Mouse (Mus musculus) spleen, adult 2 months (tissue): Measurements from ENCODE around the gene Cybrd1. TPM values are rescaled to one million over a fixed set of nuclear protein-coding genes. Genes with fewer than 3 reads are reported as not detected.

Source experiments
- DNase-seq, 2 experiments: peaks; one replicate each; pipeline versions ENCODE4 v3.0.0 to v3.0.0-alpha.2; 2012 to 2021; ENCODE audit warnings: low spot score in 2 of 2, low read depth in 1 of 2
- H3K27ac ChIP-seq: fragments of 200-500 bp; 2 replicates; pipeline ENCODE4 v1.5.1; 2012; ENCODE audit warnings: low read length, inconsistent platforms; ENCODE audit not compliant: insufficient read depth
- H3K27me3 ChIP-seq: fragments of 200-500 bp; 2 replicates; pipeline ENCODE4 v1.6.1; 2012; ENCODE audit warnings: mild to moderate bottlenecking, moderate library complexity, low read length, inconsistent platforms; ENCODE audit not compliant: control insufficient read depth, insufficient read depth
- H3K36me3 ChIP-seq: fragments of 200-500 bp; 2 replicates; pipeline ENCODE4 v1.6.1; 2012; ENCODE audit warnings: mild to moderate bottlenecking, low read length, inconsistent platforms; ENCODE audit not compliant: control insufficient read depth, insufficient read depth
- H3K4me1 ChIP-seq: fragments of 200-500 bp; 2 replicates; pipeline ENCODE4 v1.6.1; 2011; ENCODE audit warnings: inconsistent platforms; ENCODE audit not compliant: control insufficient read depth, insufficient read depth, insufficient read length
- H3K4me3 ChIP-seq: fragments of 200-500 bp; 2 replicates; pipeline ENCODE4 v1.5.1; 2011; ENCODE audit warnings: mild to moderate bottlenecking, inconsistent platforms; ENCODE audit not compliant: insufficient read depth, insufficient read length; ENCODE audit errors: extremely low read depth
- CTCF ChIP-seq: fragments of 200-500 bp; IDR thresholded peaks from 2 replicates; pipeline ENCODE4 v1.5.1; 2011; ENCODE audit warnings: mild to moderate bottlenecking, inconsistent platforms; ENCODE audit not compliant: insufficient read depth, insufficient read length, insufficient replicate concordance; ENCODE audit errors: extremely low read depth
- POLR2A ChIP-seq: fragments of 200-500 bp; IDR thresholded peaks from 2 replicates; pipeline ENCODE4 v1.6.1; 2011; ENCODE audit warnings: low read depth, low read length, inconsistent platforms
- WGBS: fragments of 180-500 bp; shearing (Covaris S2); methylation state at CpG from one replicate; pipeline ENCODE4 v1.1.7; 2018; 5-methylcytosine and 5-hydroxymethylcytosine counted together
- polyA plus RNA-seq: library from polyadenylated mRNA; depleted of rRNA; stranded (reverse); fragments of >200 nt; gene quantifications from 2 replicates; pipeline ENCODE4 v1.2.3, GENCODE M21; 2012; rRNA removed

The Cybrd1 gene
- polyA plus RNA-seq, 1 experiment: 1.1 TPM

GRCm38 (mm10) chr2:71179716-71180115 lies 62.0 kb downstream of the Cybrd1 start:
- Histone ChIP-seq H3K4me3 (no peak overlapping the region), H3K27me3 (no peaks in the 10 kb centered on the region), H3K27ac (no peak overlapping the region), H3K4me1 (no peaks in the 10 kb centered on the region), H3K36me3 (no peaks in the 10 kb centered on the region)
- no peak for TF ChIP-seq POLR2A
- no peak for TF ChIP-seq CTCF
- DNase-seq: no peak
- 91% methylated on average over 10 of the region's 10 CpGs for WGBS

- Histone ChIP-seq H3K4me3 (no peak overlapping the region), H3K36me3 (no peaks in the 10 kb centered on the region), H3K27ac (no peak overlapping the region), H3K27me3 (no peaks in the 10 kb centered on the region), H3K4me1 (no peaks in the 10 kb centered on the region)
- TF ChIP-seq POLR2A (no peak), CTCF (no peak)
- no peak for DNase-seq
- WGBS: 67% methylated on average over 8 of the region's 8 CpGs
Measured at GRCm38 (mm10) chr2:71180566-71181217, 63.0 kb downstream of the Cybrd1 start.

GRCm38 (mm10) chr2:71187950-71188349 lies 70.2 kb downstream of the Cybrd1 start:
- Histone ChIP-seq H3K27me3 (peaks cover 2% of the 10 kb centered on the region; the same call in 1 of the 2 replicates), H3K4me3 (no peak overlapping the region), H3K27ac (no peak overlapping the region), H3K4me1 (no peaks in the 10 kb centered on the region), H3K36me3 (no peaks in the 10 kb centered on the region)
- no peak for TF ChIP-seq CTCF
- no peak for TF ChIP-seq POLR2A
- DNase-seq: no peak
- WGBS: 76% methylated on average over 3 of the region's 3 CpGs

- no peaks in the 10 kb centered on the region for H3K36me3 ChIP-seq
- 83% methylated on average over 2 of the region's 2 CpGs for WGBS
- peaks cover 2% of the 10 kb centered on the region; the same call in 1 of the 2 replicates for H3K27me3 ChIP-seq
- no peaks in the 10 kb centered on the region for H3K4me1 ChIP-seq
- no peak overlapping the region for H3K27ac ChIP-seq
- no peak for TF ChIP-seq POLR2A
- TF ChIP-seq CTCF: no peak
- no peak overlapping the region for H3K4me3 ChIP-seq
- no peak for DNase-seq
Measured at GRCm38 (mm10) chr2:71188861-71189260, 71.1 kb downstream of the Cybrd1 start.

- WGBS: 45% methylated on average over 16 of the region's 16 CpGs
- Histone ChIP-seq H3K27ac (no peak overlapping the region), H3K4me3 (no peak overlapping the region), H3K4me1 (no peaks in the 10 kb centered on the region), H3K36me3 (no peaks in the 10 kb centered on the region), H3K27me3 (peaks cover 2% of the 10 kb centered on the region; the same call in 1 of the 2 replicates)
- TF ChIP-seq POLR2A: no peak
- TF ChIP-seq CTCF: no peak
- DNase-seq: no peak
Measured at GRCm38 (mm10) chr2:71191391-71192194, 73.9 kb downstream of the Cybrd1 start.

DNA sequence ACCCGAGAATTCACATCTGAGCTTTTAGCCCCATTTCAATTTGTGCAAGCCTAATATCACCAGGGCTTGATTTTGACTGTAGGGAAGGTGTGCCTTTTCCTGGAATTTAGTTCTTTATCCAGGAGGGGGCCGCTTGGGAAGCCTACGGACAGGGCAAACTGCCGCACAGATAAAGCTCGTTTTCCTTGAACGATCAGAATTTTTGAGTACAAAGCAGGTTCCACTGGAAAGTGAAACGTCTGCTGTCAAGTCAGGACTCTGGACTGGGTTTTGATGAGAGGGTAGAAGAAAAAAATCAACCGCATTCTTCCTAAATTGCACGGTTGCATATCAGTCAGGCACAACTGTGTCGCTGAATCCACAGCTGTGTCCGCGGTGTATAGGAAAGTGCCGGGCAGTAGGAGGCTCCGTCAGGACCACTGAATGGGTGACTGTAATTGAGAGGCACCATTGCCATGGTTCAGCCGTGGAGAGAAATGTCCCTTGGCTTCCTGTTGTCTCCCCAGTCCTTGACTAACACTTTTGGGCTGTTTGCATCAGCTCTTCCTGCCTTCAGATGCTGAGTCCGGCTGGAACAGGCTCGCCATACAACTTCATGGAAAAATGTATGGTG lies 74.6 kb downstream of the Cybrd1 start:
- no peak overlapping the region for H3K27ac ChIP-seq
- no peak for DNase-seq
- WGBS: 68% methylated on average over 17 of the region's 17 CpGs
- H3K36me3 ChIP-seq: no peaks in the 10 kb centered on the region
- H3K4me1 ChIP-seq: no peaks in the 10 kb centered on the region
- peaks cover 2% of the 10 kb centered on the region; the same call in 1 of the 2 replicates for H3K27me3 ChIP-seq
- no peak for TF ChIP-seq POLR2A
- TF ChIP-seq CTCF: no peak
- no peak overlapping the region for H3K4me3 ChIP-seq

Other genes with a start within 250 kb of the Cybrd1 start
- gene Dcaf17, start 62.6 kb upstream of the Cybrd1 start, polyA plus RNA-seq: 2.8 and 2.9 TPM in 2 replicates
- gene Mettl8, start 62.3 kb upstream of the Cybrd1 start, polyA plus RNA-seq: 3.5 TPM in 2 replicates
- 6.2 and 7.7 TPM in 2 replicates for gene Dync1i2, start 93.8 kb downstream of the Cybrd1 start, polyA plus RNA-seq
- 18.5 and 25.9 TPM in 2 replicates for gene Slc25a12, start 249.8 kb downstream of the Cybrd1 start, polyA plus RNA-seq